Mouse (Mus musculus) hindbrain, embryonic 10.5 days (tissue): ENCODE data around the gene Olfr1000. TPM values are rescaled to one million over a fixed set of nuclear protein-coding genes. Genes with fewer than 3 reads are reported as not detected.
A peak's percentile ranks its signal among the peaks of the same experiment; 100 is the strongest.
"Not testable (repeated sequence)": the region's sequence is repeated elsewhere in the genome, so short reads cannot be mapped to it uniquely, and the experiment has no call there.

Experiments
- DNase-seq: peaks from one replicate; pipeline ENCODE4 v3.0.0-alpha.2; 2017; ENCODE audit warnings: low spot score
- H3K27ac ChIP-seq: fragments of 300-500 bp; sonication (generic); 2 replicates; pipeline ENCODE4 v1.5.1; 2016; ENCODE audit warnings: mild to moderate bottlenecking, moderate library complexity
- H3K27me3 ChIP-seq: fragments of 300-500 bp; sonication (generic); 2 replicates; pipeline ENCODE4 v1.6.1; 2016; ENCODE audit warnings: mild to moderate bottlenecking; ENCODE audit not compliant: poor library complexity, insufficient read depth, severe bottlenecking
- H3K36me3 ChIP-seq: fragments of 300-500 bp; sonication (generic); 2 replicates; pipeline ENCODE4 v1.6.1; 2016; ENCODE audit warnings: mild to moderate bottlenecking, moderate library complexity
- H3K4me1 ChIP-seq: fragments of 300-500 bp; sonication (generic); replicated peaks from 2 replicates; pipeline ENCODE4 v1.6.1; 2016; ENCODE audit warnings: mild to moderate bottlenecking
- H3K4me3 ChIP-seq: fragments of 300-500 bp; sonication (generic); 2 replicates; pipeline ENCODE4 v1.5.1; 2016; ENCODE audit warnings: mild to moderate bottlenecking, moderate library complexity
- H3K9me3 ChIP-seq: fragments of 300-500 bp; sonication (generic); 2 replicates; pipeline ENCODE4 v1.6.1; 2016; ENCODE audit warnings: mild to moderate bottlenecking, moderate library complexity
- WGBS: fragments of 180-500 bp; shearing (Covaris S2); methylation state at CpG from one replicate; pipeline ENCODE4 v1.1.7; 2016; 5-methylcytosine and 5-hydroxymethylcytosine counted together
- polyA plus RNA-seq: library from polyadenylated mRNA; unstranded; fragments of >200 nt; fragmentation: Nextera tagmentation; extraction: Ambion mirVana; gene quantifications from 2 replicates; pipeline ENCODE4 v1.2.1, GENCODE M21; 2016

Olfr1000 gene
- not detected in 2 replicates for polyA plus RNA-seq

DNA sequence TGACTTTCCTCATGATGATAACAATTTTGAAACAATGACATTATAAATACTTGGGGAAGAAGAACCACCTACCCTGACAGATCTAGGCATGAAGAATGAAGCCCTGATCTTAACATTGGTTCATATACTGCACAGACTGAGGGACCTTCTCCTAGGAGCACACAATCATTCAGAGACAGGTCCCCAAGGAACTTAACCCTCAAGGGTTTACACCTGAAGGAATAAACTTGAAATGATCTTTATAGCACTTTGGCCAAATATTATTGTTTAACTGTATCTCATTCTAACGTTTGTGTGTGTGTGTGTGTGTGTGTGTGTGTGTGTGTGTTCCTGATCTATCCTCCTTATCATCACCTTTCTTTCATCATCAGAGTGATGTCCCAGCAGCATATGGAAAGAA lies at the start of gene Olfr1000:
Olfr1000 (minus strand) TSS at position 101 of the 400 bp plus-strand sequence.
- H3K27ac ChIP-seq = no peak within 1 kb of the TSS
- no peaks in the 10 kb centered on the region for H3K4me1 ChIP-seq
- H3K36me3 ChIP-seq = no peaks in the 10 kb centered on the region
- no peak for DNase-seq
- H3K9me3 ChIP-seq = no peaks in the 10 kb centered on the region
- H3K27me3 ChIP-seq = no peaks in the 10 kb centered on the region
- no peak within 1 kb of the TSS for H3K4me3 ChIP-seq
- WGBS = 71% methylated on average over 1 of the region's 1 CpGs

DNA sequence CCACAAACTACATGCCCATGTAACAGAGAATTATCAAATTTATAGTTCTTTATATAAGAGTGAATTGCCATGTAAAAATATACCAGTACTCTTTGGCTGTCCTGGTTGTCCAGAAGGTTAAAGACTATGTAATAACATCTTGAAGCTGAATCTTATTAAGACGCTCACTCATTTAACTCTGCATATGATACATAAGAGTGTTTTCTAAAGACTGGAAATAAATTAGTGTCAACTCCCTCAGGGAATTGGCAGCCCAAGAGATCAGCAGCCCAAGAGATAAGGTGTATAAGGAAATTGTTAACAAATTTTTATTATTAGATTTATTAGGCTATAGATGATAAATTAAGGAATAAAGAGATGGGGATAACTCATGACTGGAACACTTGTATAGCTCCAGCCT lies 38.9 kb upstream of the Olfr1000 start, which contains the start of gene Olfr1002:
Olfr1002 (minus strand) TSS at position 101 of the 400 bp plus-strand sequence.
- DNase-seq = no peak
- no peak within 1 kb of the TSS for H3K27ac ChIP-seq
- H3K4me1 ChIP-seq = no peaks in the 10 kb centered on the region
- WGBS = 92% methylated on average over 1 of the region's 1 CpGs
- H3K36me3 ChIP-seq = no peaks in the 10 kb centered on the region
- H3K9me3 ChIP-seq = no peaks in the 10 kb centered on the region
- H3K4me3 ChIP-seq = no peak within 1 kb of the TSS
- H3K27me3 ChIP-seq = no peaks in the 10 kb centered on the region

DNA sequence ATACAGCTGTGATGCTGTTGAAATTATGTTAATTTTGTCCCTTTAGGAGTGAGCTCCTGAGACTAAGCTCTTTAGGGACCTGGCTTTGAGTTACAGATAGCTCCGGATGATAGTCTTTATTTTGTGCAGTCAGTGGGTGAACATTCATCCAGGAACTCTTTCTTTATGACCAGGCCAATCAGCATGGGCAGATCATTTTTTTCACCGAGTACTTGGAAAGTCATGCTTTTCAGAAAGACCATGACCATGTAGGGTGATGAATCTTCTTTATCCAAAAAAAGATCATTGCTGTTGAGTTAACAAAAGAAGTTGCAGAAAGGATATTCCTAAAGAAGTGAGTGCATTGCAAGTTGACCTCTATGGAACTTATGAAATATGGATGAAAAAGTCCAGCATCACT lies 23.1 kb downstream of the Olfr1000 start, which contains the start of gene Olfr998:
Olfr998 (plus strand) TSS at position 301 of the 400 bp plus-strand sequence.
- H3K9me3 ChIP-seq, H3K27ac ChIP-seq, H3K4me3 ChIP-seq, H3K36me3 ChIP-seq, DNase-seq, H3K4me1 ChIP-seq, H3K27me3 ChIP-seq: not testable (repeated sequence)
- 83% methylated on average over 2 of the region's 2 CpGs for WGBS

DNA sequence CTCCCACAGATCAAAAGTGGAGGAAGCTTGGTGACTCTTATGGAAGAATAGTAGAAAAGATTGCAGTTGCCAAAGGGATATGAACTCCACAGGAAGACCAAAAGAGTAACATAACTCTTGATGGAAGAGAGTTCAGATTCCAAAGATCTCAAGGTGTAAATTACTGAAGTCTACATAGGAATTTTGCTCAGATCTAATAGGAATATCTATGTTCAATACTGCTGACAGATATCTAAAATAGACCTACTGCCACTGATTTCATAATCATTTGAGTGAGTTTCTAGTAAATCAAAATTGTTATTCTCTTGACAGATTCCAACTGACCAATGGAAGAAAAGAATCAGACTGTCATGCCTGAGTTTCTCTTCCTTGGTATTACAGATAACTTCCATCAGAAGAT lies 32.8 kb downstream of the Olfr1000 start, which contains the start of gene Olfr996:
Olfr996 (plus strand) TSS at position 301 of the 400 bp plus-strand sequence.
- H3K27me3 ChIP-seq = no peaks in the 10 kb centered on the region
- H3K27ac ChIP-seq = no peak within 1 kb of the TSS
- no peak within 1 kb of the TSS for H3K4me3 ChIP-seq
- H3K36me3 ChIP-seq = no peaks in the 10 kb centered on the region
- no peaks in the 10 kb centered on the region for H3K9me3 ChIP-seq
- H3K4me1 ChIP-seq = no peaks in the 10 kb centered on the region
- DNase-seq = no peak

DNA sequence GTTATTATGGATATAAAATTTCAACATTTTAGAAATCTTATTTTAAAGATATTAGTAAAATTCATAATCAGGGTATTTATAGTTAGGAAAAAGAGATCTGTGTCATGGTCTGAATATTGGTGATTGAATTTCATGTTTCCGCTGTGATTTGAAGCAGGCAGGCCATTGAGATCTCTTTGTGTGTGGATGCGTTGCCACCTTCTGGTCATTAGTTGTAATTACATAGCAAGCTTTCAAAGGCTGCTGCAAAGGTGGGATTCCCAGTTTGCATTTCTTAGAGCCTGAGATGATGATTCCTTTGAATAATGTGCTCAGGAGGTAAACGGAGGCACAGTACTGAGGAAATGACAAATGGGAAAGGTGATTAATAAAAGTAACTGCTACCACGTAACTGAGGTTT lies 50.5 kb downstream of the Olfr1000 start:
- WGBS = 28% methylated on average over 4 of the region's 4 CpGs
- no peak overlapping the region for H3K4me3 ChIP-seq
- no peaks in the 10 kb centered on the region for H3K9me3 ChIP-seq
- H3K27ac ChIP-seq = no peak overlapping the region
- peak; percentile 18 for DNase-seq
- H3K27me3 ChIP-seq = no peaks in the 10 kb centered on the region
- no peaks in the 10 kb centered on the region for H3K4me1 ChIP-seq
- no peaks in the 10 kb centered on the region for H3K36me3 ChIP-seq

DNA sequence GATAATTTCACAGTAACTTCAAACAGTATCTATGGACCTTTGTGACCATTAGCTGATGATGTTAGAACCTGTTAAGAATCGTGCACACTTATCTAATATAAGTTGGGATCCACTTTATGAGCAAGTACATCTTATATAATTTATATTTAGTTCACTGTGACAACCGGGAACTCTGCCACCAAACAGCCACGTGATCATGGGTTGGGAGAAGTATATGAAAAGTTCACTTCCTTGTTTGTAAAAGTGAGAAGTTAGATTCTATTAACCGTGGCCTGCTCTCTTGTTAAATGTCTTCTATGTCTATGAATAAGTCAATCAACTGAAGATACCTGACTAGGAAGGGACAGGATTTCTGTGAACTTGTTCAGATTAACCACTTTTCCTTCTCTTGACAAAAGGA lies 51.5 kb downstream of the Olfr1000 start:
- Histone ChIP-seq H3K27me3 (no peaks in the 10 kb centered on the region), H3K4me3 (no peak overlapping the region), H3K36me3 (no peaks in the 10 kb centered on the region), H3K27ac (no peak overlapping the region), H3K4me1 (no peaks in the 10 kb centered on the region), H3K9me3 (no peaks in the 10 kb centered on the region)
- WGBS = 78% methylated on average over 4 of the region's 4 CpGs
- no peak for DNase-seq

Other genes with a start within 250 kb of the Olfr1000 start
- gene Olfr988, start 248.7 kb downstream of the Olfr1000 start, polyA plus RNA-seq = not detected in 2 replicates
- gene Olfr992, start 202.4 kb downstream of the Olfr1000 start, polyA plus RNA-seq = not detected in 2 replicates
- gene Olfr993, start 197.0 kb downstream of the Olfr1000 start, polyA plus RNA-seq = not detected in 2 replicates
- not detected in 2 replicates for gene Olfr994, start 175.5 kb downstream of the Olfr1000 start, polyA plus RNA-seq
- not detected in 2 replicates for gene Olfr995, start 168.3 kb downstream of the Olfr1000 start, polyA plus RNA-seq
- gene 4833423E24Rik, start 92.9 kb downstream of the Olfr1000 start, polyA plus RNA-seq = 0.11 TPM in 1 of 2 replicates, not detected in the other
- gene Olfr996, start 32.7 kb downstream of the Olfr1000 start, polyA plus RNA-seq = not detected in 2 replicates
- gene Olfr998, start 23.0 kb downstream of the Olfr1000 start, polyA plus RNA-seq = not detected in 2 replicates
- not detected in 2 replicates for gene Olfr1002, start 38.8 kb upstream of the Olfr1000 start, polyA plus RNA-seq
- gene Olfr154, start 52.6 kb upstream of the Olfr1000 start, polyA plus RNA-seq = not detected in 2 replicates
- gene Olfr1006, start 66.9 kb upstream of the Olfr1000 start, polyA plus RNA-seq = not detected in 2 replicates
- gene Olfr1008, start 77.5 kb upstream of the Olfr1000 start, polyA plus RNA-seq = not detected in 2 replicates
- gene Olfr1009, start 103.5 kb upstream of the Olfr1000 start, polyA plus RNA-seq = not detected in 2 replicates
- not detected in 2 replicates for gene Olfr1012, start 150.9 kb upstream of the Olfr1000 start, polyA plus RNA-seq
- gene Olfr1013, start 155.2 kb upstream of the Olfr1000 start, polyA plus RNA-seq = not detected in 2 replicates
- gene Olfr1014, start 160.8 kb upstream of the Olfr1000 start, polyA plus RNA-seq = not detected in 2 replicates
- gene Olfr1015, start 170.1 kb upstream of the Olfr1000 start, polyA plus RNA-seq = not detected in 2 replicates
- gene Olfr1016, start 190.6 kb upstream of the Olfr1000 start, polyA plus RNA-seq = not detected in 2 replicates
- gene Olfr1018, start 206.6 kb upstream of the Olfr1000 start, polyA plus RNA-seq = not detected in 2 replicates
- gene Olfr1019, start 233.6 kb upstream of the Olfr1000 start, polyA plus RNA-seq = not detected in 2 replicates
- gene Olfr1020, start 235.1 kb upstream of the Olfr1000 start, polyA plus RNA-seq = not detected in 2 replicates